Mouse (Mus musculus) ovary, postnatal 36 days (tissue): ENCODE results near the gene Smim15.
A peak's percentile ranks its signal among the peaks of the same experiment; 100 is the strongest.

Experiments used
- DNase-seq: peaks from one replicate; pipeline ENCODE4 v3.0.0; 2022; ENCODE audit warnings: low spot score, mixed read lengths

Gene Smim15

DNA sequence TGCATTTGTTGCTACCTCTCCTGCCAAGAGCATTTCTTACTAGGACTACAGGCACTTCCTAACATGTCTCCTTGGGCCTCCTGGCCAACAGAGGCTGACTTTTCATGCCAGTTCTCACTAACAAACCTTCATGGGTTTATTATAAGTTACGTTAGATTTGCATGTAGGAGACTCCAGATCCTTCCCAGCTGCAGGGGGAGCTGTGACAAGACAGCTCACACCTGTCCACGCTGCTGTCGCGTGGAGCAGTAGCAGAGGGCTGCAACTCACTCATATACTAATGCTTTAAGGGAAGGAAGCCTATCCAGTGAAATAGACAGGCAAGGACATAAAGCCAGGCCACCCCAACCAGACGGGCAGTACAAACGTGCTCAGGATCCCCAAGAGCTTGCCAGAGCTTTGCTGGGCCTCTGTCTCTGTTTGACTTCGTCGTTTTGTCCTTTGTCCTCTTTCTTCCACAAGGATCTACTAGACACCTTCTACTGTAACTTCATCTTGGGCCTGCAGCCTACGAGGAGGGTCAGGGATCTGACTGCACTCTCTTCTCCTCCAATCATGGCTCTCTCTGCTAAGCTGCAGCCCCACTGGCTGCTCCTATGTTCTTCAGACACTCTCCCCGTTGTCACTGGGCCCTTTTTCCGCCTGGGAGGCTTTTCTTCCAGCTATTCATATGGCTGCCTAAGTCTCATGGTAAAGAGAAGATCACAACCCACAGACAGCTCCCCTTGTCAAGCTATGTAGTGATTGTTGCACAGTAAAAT is 19.3 kb downstream of the Smim15 start:
- no peak for DNase-seq

DNA sequence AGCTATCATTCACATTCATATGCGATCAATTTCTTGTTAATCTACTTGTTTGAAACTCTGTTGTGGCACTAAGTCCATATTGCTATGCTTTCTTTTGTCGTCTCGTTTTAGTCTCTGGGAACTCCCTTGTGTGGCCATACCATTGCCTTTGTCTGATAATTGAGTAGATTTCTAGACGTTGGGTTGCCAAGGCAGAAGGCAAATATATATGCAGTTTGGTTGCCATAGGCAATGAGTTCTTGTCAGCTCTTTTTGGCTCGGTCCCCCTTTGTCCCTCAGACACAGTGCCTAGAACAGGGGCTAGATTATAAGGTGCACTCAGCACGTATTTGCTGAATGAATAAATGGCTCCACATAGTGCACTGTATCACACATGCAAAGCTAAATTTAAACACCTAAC is 20.1 kb downstream of the Smim15 start:
- no peak for DNase-seq

GRCm38 (mm10) chr13:108066021-108066420 is 21.8 kb downstream of the Smim15 start:
- no peak for DNase-seq

DNA sequence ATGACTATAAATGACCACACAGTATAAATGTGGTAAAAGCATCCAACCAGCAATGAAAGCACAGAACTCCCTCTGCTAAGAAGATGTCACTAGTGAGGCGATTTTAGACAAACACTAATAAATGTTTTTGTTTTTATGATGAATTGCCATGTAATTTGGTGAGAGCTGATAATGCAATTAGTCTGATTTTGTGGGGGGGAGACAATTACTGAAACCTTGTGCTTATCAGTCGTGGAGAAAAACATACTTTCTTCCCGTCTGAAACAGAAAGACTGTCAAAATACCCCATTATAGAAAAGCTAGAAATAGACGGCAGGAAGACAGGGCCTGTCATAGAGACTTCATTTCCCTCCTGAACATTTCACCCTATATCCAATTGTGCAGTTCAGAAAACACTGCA is 24.9 kb downstream of the Smim15 start:
- no peak for DNase-seq

- DNase-seq: no peak
These were observed 25.9 kb downstream of the Smim15 start for GRCm38 (mm10) chr13:108070171-108070570.

GRCm38 (mm10) chr13:108077476-108077875 is 33.2 kb downstream of the Smim15 start:
- no peak for DNase-seq

DNA sequence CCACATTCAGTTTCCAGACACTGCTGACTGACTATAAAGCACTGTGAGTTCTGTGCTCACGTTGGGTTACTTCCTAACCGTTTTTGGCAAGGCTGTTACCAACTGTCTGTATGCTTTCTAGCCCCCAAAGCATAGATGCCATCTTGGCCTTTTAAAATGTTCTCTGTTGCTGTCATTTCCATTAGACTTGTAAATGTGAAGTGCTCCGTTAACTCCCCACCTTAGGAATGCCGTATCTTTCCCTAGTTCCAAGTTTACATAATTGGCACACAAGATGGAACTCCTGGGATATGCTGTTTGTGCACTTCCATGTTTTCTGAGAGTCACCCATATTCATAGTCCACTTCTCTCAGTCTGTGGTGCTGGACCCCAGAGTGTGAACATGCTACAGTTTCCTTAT is 33.7 kb downstream of the Smim15 start:
- DNase-seq: no peak

DNA sequence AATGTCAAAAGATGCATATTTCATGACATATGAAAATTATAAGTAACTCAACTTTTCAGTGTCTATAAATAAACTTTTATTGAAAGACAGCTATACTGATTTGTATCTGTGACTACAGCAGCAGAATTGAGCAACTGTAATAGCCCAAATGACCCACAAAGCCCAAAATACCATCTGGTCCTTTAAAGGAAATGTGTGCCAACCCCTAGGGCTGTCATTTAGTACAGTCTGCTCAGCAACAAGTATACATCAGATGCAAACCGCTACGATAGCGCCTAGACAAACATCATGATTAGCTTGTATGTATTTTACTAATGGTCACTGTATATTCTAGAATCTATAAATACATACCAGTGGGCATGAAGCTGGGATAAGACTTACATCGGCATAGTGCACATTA is 39.8 kb downstream of the Smim15 start:
- DNase-seq: no peak

- DNase-seq: no peak
These were observed 41.8 kb downstream of the Smim15 start for GRCm38 (mm10) chr13:108086036-108086435.

DNA sequence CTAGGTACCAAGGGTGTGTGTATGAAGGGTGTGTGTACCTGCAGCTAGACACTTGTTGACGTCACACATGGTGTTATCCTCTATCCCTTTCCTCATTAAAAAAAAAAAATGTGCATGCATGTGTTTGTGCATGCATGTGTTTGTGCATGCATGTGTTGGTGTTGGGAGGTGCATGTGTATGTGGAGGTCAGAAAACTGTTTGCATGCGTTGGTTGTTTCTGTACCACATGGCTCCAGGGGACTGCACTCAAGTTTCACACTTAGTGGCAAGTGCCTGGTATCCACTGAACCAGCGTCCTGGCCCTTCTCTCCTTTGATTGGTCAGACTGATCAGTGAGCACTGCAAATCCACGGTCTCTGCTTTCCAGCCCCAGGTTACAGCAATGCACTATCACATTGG is 42.5 kb downstream of the Smim15 start:
- no peak for DNase-seq

GRCm38 (mm10) chr13:108092290-108092689 is 48.0 kb downstream of the Smim15 start:
- no peak for DNase-seq

- DNase-seq: no peak
These were observed 50.4 kb downstream of the Smim15 start for GRCm38 (mm10) chr13:108094681-108095080.

DNA sequence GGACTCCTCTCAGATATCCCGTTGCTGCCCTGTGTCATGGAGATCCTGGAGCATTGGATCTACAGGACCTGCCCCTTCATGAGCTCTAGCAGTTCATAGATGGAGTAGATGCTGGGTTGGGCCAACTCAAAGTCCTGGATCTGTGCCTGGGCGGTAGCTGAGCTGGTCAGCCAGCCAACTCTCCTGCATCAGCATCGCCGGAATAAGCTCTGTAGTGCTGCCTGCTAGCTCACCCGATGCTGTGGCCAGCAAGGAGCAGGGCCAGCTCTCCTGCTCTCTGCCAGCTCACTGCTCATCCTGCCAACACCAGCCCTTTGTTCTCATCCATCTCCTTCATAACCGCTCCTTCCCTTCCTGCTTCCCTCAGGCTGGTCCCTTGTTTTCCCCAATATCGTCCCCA is 51.4 kb downstream of the Smim15 start:
- DNase-seq: peak; percentile 7

DNA sequence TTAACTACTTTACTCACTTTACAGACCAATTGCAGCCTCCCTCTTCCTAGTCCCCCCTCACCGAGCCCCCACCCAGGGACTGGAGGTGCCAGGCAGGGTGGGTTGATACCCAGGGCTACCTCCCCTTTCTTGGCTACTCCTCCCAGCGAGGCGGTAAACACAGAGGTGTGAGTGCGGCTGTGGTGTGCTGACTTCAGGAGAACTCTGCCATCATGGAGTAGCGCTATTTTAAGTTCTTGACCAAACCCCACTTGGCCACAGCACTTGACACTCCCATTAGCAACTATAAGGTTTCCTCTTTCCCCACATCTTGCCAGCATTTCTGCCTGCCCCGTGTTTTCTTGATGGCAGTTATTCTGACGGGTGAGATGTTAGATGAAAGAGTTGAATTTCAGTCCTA is 52.2 kb downstream of the Smim15 start:
- no peak for DNase-seq
